Mouse (Mus musculus): ENCODE results near the gene Hspa1b. TPM values are rescaled to one million over a fixed set of nuclear protein-coding genes. Genes with fewer than 3 reads are reported as not detected.
"Not testable (repeated sequence)": the region's sequence is repeated elsewhere in the genome, so short reads cannot be mapped to it uniquely, and the experiment has no call there.

Hspa1b gene
- total RNA-seq (2021) (10 to 100 TPM in 1 of 2 experiments, 1 to 10 TPM in 1; 2.9 to 11.2 TPM), polyA plus RNA-seq (2012; rRNA removed) (2.0 and 6.3 TPM in 2 replicates)
- long read RNA-seq, transcript Hspa1b-201 (1 exons, 2,803 nt) = major isoform, 10 of 10 reads
- long read RNA-seq, partial matches to known transcripts = 0 of 10 reads
- long read RNA-seq, other reads (novel, unspliced or antisense) = 0 of 10 reads

GRCm38 (mm10) chr17:34959130-34959778, at the start of gene Hspa1b:
Hspa1b (minus strand) TSS chr17:34959238.
- under 1% methylated on average over 32 of the region's 32 CpGs for WGBS
- Histone ChIP-seq H3K9ac (ENCODE audit: low read depth, low read length) (peak within 1 kb of the TSS; percentile 97), H3K4me3 (peak within 1 kb of the TSS; percentile 80), H3K27ac (peak within 1 kb of the TSS; percentile 100)
- H3K4me1 ChIP-seq (ENCODE audit: control insufficient read depth, insufficient read depth, low read length); intact Hi-C loops (cut with DNase I); H3K79me2 ChIP-seq (replicated peaks; ENCODE audit: control insufficient read depth, insufficient read depth, low read length); H3K36me3 ChIP-seq (ENCODE audit: control insufficient read depth, insufficient read depth, low read length); H3K27me3 ChIP-seq (ENCODE audit: control insufficient read depth, insufficient read depth, low read length): not testable (repeated sequence)
- TF ChIP-seq EP300 (IDR thresholded peaks at IDR 0.05; ENCODE audit: insufficient read depth, low read depth, low read length) (peak; percentile 89), POLR2A (IDR thresholded peaks at IDR 0.05; ENCODE audit: insufficient read depth, low read depth, low read length) (peak; percentile 94)
- peak; percentile 92 to 95 for DNase-seq

- H3K27ac ChIP-seq = no peak overlapping the region
- WGBS = 92% methylated on average over 7 of the region's 7 CpGs
- no peak for DNase-seq
- TF ChIP-seq POLR2A (IDR thresholded peaks at IDR 0.05; ENCODE audit: insufficient read depth, low read depth, low read length) = no peak
- TF ChIP-seq EP300 (IDR thresholded peaks at IDR 0.05; ENCODE audit: insufficient read depth, low read depth, low read length) = no peak
- peak; percentile 50 for TF ChIP-seq CTCF (IDR thresholded peaks at IDR 0.05)
- peaks cover 3% of the 10 kb centered on the region; the same call in 1 of the 2 replicates for H3K4me1 ChIP-seq (ENCODE audit: control insufficient read depth, insufficient read depth, low read length)
- no peak overlapping the region for H3K9ac ChIP-seq (ENCODE audit: low read depth, low read length)
- no peaks in the 10 kb centered on the region for H3K36me3 ChIP-seq (ENCODE audit: control insufficient read depth, insufficient read depth, low read length)
- no peaks in the 10 kb centered on the region for H3K27me3 ChIP-seq (ENCODE audit: control insufficient read depth, insufficient read depth, low read length)
- intact Hi-C loops (cut with DNase I) = no loop called here
- no peak overlapping the region for H3K4me3 ChIP-seq
- no peaks in the 10 kb centered on the region for H3K79me2 ChIP-seq (replicated peaks; ENCODE audit: control insufficient read depth, insufficient read depth, low read length)
Measured at GRCm38 (mm10) chr17:35007387-35007991, 48.5 kb upstream of the Hspa1b start.

DNA sequence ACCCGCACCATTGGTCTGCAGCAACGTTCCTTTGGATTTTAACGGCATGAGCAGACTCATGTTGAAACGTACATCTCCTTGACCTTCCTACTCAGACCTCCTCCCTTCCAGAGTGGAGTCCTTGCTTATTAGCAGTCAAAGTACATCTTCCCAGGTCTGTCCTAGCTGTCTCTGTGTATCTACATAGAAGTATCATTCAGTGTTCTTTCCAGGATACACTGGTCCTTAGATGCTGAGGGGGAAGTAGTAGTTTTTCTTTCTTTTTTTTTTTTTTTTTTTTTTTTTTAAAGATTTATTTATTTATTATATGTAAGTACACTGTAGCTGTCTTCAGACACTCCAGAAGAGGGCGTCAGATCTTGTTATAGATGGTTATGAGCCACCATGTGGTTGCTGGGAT, 46.9 kb upstream of the Hspa1b start:
- WGBS = 94% methylated on average over 4 of the region's 5 CpGs
- H3K4me1 ChIP-seq (ENCODE audit: control insufficient read depth, insufficient read depth, low read length); H3K27me3 ChIP-seq (ENCODE audit: control insufficient read depth, insufficient read depth, low read length); H3K27ac ChIP-seq; DNase-seq; H3K4me3 ChIP-seq; H3K9ac ChIP-seq (ENCODE audit: low read depth, low read length); intact Hi-C loops (cut with DNase I); H3K79me2 ChIP-seq (replicated peaks; ENCODE audit: control insufficient read depth, insufficient read depth, low read length); H3K36me3 ChIP-seq (ENCODE audit: control insufficient read depth, insufficient read depth, low read length): not testable (repeated sequence)

DNA sequence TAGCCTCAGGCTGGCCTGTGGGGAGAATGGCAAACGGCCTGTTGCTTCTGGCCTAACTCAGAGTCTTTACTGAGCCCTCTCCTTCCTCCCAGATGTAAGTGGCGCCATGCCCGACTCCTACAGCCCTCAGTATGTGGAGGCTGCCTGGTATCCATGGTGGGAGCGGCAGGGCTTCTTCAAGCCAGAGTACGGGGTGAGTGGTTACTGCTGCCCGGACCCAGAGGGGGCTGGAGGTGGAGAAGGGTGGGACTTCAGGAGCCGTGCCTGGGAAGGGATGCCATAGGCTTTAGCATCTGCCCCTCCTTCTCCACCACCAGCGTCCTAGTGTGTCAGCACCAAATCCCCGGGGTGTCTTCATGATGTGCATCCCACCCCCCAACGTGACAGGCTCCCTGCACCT, 46.1 kb upstream of the Hspa1b start:
- 89% methylated on average over 10 of the region's 10 CpGs for WGBS
- Histone ChIP-seq H3K27me3 (ENCODE audit: control insufficient read depth, insufficient read depth, low read length) (no peaks in the 10 kb centered on the region), H3K4me1 (ENCODE audit: control insufficient read depth, insufficient read depth, low read length) (peaks cover 8% of the 10 kb centered on the region), H3K79me2 (replicated peaks; ENCODE audit: control insufficient read depth, insufficient read depth, low read length) (no peaks in the 10 kb centered on the region), H3K27ac (no peak overlapping the region), H3K9ac (ENCODE audit: low read depth, low read length) (no peak overlapping the region), H3K36me3 (ENCODE audit: control insufficient read depth, insufficient read depth, low read length) (no peaks in the 10 kb centered on the region), H3K4me3 (no peak overlapping the region)
- DNase-seq = peak in 1 of 2 experiments; percentile 16
- intact Hi-C loops (cut with DNase I) = no loop called here
- TF ChIP-seq EP300 (IDR thresholded peaks at IDR 0.05; ENCODE audit: insufficient read depth, low read depth, low read length) (no peak), CTCF (IDR thresholded peaks at IDR 0.05) (no peak), POLR2A (IDR thresholded peaks at IDR 0.05; ENCODE audit: insufficient read depth, low read depth, low read length) (no peak)

DNA sequence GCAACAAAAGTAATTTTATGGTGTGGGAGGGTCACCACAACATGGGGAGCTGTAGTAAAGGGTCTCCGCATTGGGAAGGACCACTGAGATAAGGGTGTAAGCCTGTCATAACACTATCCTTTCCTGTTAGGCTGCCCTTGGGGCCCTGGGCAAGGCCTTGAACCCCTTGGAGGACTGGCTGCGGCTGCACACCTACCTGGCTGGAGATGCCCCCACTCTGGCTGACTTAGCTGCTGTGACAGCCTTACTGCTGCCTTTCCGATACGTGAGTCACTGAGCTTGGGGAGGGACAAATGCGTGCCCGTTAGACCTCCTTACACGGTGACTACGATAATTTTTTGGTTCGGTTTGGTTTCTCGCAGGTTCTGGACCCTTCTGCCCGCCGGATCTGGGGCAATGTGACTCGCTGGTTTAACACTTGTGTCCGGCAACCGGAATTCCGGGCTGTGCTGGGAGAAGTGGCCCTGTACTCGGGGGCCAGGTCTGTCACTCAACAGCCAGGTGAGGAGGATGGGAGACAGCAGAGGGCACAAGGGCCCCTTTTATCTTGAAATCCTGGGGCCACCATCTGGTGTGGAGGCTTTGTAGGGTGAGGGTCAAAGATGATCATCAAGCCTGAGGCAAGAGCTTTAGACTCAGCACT, 45.2 kb upstream of the Hspa1b start:
- no peak overlapping the region for H3K4me3 ChIP-seq
- DNase-seq = no peak
- H3K9ac ChIP-seq (ENCODE audit: low read depth, low read length) = no peak overlapping the region
- H3K27me3 ChIP-seq (ENCODE audit: control insufficient read depth, insufficient read depth, low read length) = no peaks in the 10 kb centered on the region
- 96% methylated on average over 17 of the region's 17 CpGs for WGBS
- no peak overlapping the region for H3K27ac ChIP-seq
- intact Hi-C loops (cut with DNase I) = loop anchor here (5.0 kb wide), 1 partner anchor 238 kb away; the partner anchor contains the start of gene Ddx39b
- no peaks in the 10 kb centered on the region for H3K79me2 ChIP-seq (replicated peaks; ENCODE audit: control insufficient read depth, insufficient read depth, low read length)
- TF ChIP-seq EP300 (IDR thresholded peaks at IDR 0.05; ENCODE audit: insufficient read depth, low read depth, low read length) (no peak), CTCF (IDR thresholded peaks at IDR 0.05) (no peak), POLR2A (IDR thresholded peaks at IDR 0.05; ENCODE audit: insufficient read depth, low read depth, low read length) (no peak)
- H3K4me1 ChIP-seq (ENCODE audit: control insufficient read depth, insufficient read depth, low read length) = peaks cover 10% of the 10 kb centered on the region
- H3K36me3 ChIP-seq (ENCODE audit: control insufficient read depth, insufficient read depth, low read length) = no peaks in the 10 kb centered on the region
